Comparison of ENCODE assay signal across 7 mouse cellular contexts in genomic region chr1:43888358-43888757, GRCm38 (mm10). TPM values are rescaled to one million over a fixed set of nuclear protein-coding genes. Genes with fewer than 3 reads are reported as not detected.
DNase-seq lines count a peak whose midpoint lies in the region; ATAC-seq and TF ChIP-seq lines count a peak whose summit lies in the region.
"Not testable (repeated sequence)": the region's sequence is repeated elsewhere in the genome, so short reads cannot be mapped to it uniquely, and the experiment has no call there.

No protein-coding gene starts in this region.

- not testable (repeated sequence) for H3K4me3 ChIP-seq in cerebellum, adult 2 months (replicated peaks; ENCODE audit: insufficient read depth, low read depth, low read length)

- not testable (repeated sequence) for TF ChIP-seq CTCF in cerebellum, adult 2 months (IDR thresholded peaks at IDR 0.05; ENCODE audit: borderline replicate concordance, insufficient read depth, low read depth, low read length)

- not testable (repeated sequence) for TF ChIP-seq POLR2A in cerebellum, adult 2 months (IDR thresholded peaks at IDR 0.05; ENCODE audit: borderline replicate concordance, insufficient read depth, low read length)

- not testable (repeated sequence) for H3K4me1 ChIP-seq in cerebellum, adult 2 months (ENCODE audit: control insufficient read depth, insufficient read depth, low read length)

- peak; percentile 35 for DNase-seq in CD4-positive helper T cell, adult 2 months (ENCODE audit: low read depth, low spot score)
- DNase-seq in cerebellum, adult 2 months, result peak; percentile 62 to 74
- DNase-seq in cerebellum, postnatal 25 days, result peak; percentile 67 to 71
- DNase-seq in left cerebral cortex, postnatal 4 days, result peak; percentile 37
- DNase-seq in natural killer cell, adult 2 months (ENCODE audit: low spot score in 2 of 2), result peak; percentile 68 to 69
- DNase-seq in thymus, postnatal 14 days, result peak; percentile 40

- not testable (repeated sequence) for H3K27me3 ChIP-seq in cerebellum, adult 2 months (ENCODE audit: control insufficient read depth, insufficient read depth, low read length)

- peak overlapping the region; percentile 48; the same call in 1 of the 2 replicates for H3K27ac ChIP-seq in cerebellum, adult 2 months (ENCODE audit: insufficient read depth, low read length)

- 25% methylated on average over 11 of the region's 11 CpGs for WGBS in cerebellum, adult 2 months

- ATAC-seq in activated CD4-positive, CD25-positive, alpha-beta regulatory T cell, adult 4 months, result peak; percentile 28

- intact Hi-C loops in left cerebral cortex, postnatal 4 days (cut with DNase I), result not testable (repeated sequence)

RNA-seq across cellular contexts. Expression of gene Tpp2, which starts 45.1 kb away (rescaled TPM):
- 100 to 1,000 TPM; 111 to 114 TPM for polyA plus RNA-seq in activated CD4-positive, CD25-positive, alpha-beta regulatory T cell, adult 4 months (2017; shearing (Covaris generic))
- polyA plus RNA-seq in cerebellum, adult 2 months (2012; rRNA removed), result 28.1 and 28.6 TPM in 2 replicates
- total RNA-seq in left cerebral cortex, postnatal 4 days (2021), result 10 to 100 TPM; 62.0 to 64.2 TPM
